Mouse (Mus musculus) lung, adult 10 weeks (tissue): ENCODE measurements around the gene Zfp950. TPM values are rescaled to one million over a fixed set of nuclear protein-coding genes. Genes with fewer than 3 reads are reported as not detected.

Experiments
- polyA plus RNA-seq: library from polyadenylated mRNA; stranded (reverse); fragments of 350-450 nt; fragmentation: Illumina TruSeq; extraction: RNeasy Lipid Tissue Mini Kit (QIAGEN cat#74804); gene quantifications from one replicate; pipeline ENCODE4 v1.2.3, GENCODE M21; 2014; ENCODE audit warnings: low read depth, low replicate concordance; ENCODE audit not compliant: insufficient read depth

Zfp950 gene
- polyA plus RNA-seq, result 14.3 TPM

GRCm38 (mm10) chr19:61140342-61141206 lies at the start of gene Zfp950:
Zfp950 (minus strand) TSS chr19:61140840.

GRCm38 (mm10) chr19:61183590-61183989 lies 43.0 kb upstream of the Zfp950 start, which contains the start of gene Gm6020:
Gm6020 (plus strand) TSS chr19:61183890.

GRCm38 (mm10) chr19:61175756-61176324 lies 35.2 kb upstream of the Zfp950 start, which contains the start of gene Gm7102:
Gm7102 (minus strand) TSS chr19:61176309.

Other genes with a start within 250 kb of the Zfp950 start
- gene Gm7102, start 35.5 kb upstream of the Zfp950 start, polyA plus RNA-seq, result not detected
- gene Gm6020, start 43.0 kb upstream of the Zfp950 start, polyA plus RNA-seq, result not detected
- 20.7 TPM for gene Csf2ra, start 87.6 kb upstream of the Zfp950 start, polyA plus RNA-seq
- not detected for gene Gm21060, start 156.2 kb upstream of the Zfp950 start, polyA plus RNA-seq